Mouse (Mus musculus) liver, embryonic 15.5 days (tissue): ENCODE measurements around the gene Bsn. TPM values are rescaled to one million over a fixed set of nuclear protein-coding genes. Genes with fewer than 3 reads are reported as not detected.

Experiments
- ATAC-seq: fragments of 200-750 bp; cut with Nextera tagmentation; 2 replicates; pipeline ENCODE4 v1.8.0; 2017; ENCODE audit warnings: moderate number of reproducible peaks, mild to moderate bottlenecking, moderate library complexity; ENCODE audit not compliant: insufficient read depth
- H3K27ac ChIP-seq: fragments of 300-500 bp; sonication (generic); replicated peaks from 2 replicates; pipeline ENCODE4 v1.5.1; 2015; ENCODE audit warnings: mild to moderate bottlenecking, inconsistent platforms
- H3K27me3 ChIP-seq: fragments of 300-500 bp; sonication (generic); 2 replicates; pipeline ENCODE4 v1.6.1; 2015; ENCODE audit warnings: mild to moderate bottlenecking, inconsistent platforms
- H3K36me3 ChIP-seq: fragments of 300-500 bp; sonication (generic); replicated peaks from 2 replicates; pipeline ENCODE4 v1.6.1; 2015; ENCODE audit warnings: moderate library complexity, mild to moderate bottlenecking, inconsistent platforms
- H3K4me1 ChIP-seq: fragments of 300-500 bp; sonication (generic); replicated peaks from 2 replicates; pipeline ENCODE4 v1.6.1; 2015; ENCODE audit warnings: inconsistent platforms
- H3K4me2 ChIP-seq: fragments of 300-500 bp; sonication (generic); 2 replicates; pipeline ENCODE4 v1.6.1; 2015; ENCODE audit warnings: moderate library complexity, mild to moderate bottlenecking, inconsistent platforms
- H3K4me3 ChIP-seq: fragments of 300-500 bp; sonication (generic); replicated peaks from 2 replicates; pipeline ENCODE4 v1.5.1; 2015; ENCODE audit warnings: mild to moderate bottlenecking, inconsistent platforms
- H3K9ac ChIP-seq: fragments of 300-500 bp; sonication (generic); 2 replicates; pipeline ENCODE4 v1.6.1; 2015; ENCODE audit warnings: moderate library complexity, mild to moderate bottlenecking, inconsistent platforms
- H3K9me3 ChIP-seq: fragments of 300-500 bp; sonication (generic); replicated peaks from 2 replicates; pipeline ENCODE4 v1.6.1; 2016; ENCODE audit warnings: inconsistent platforms
- WGBS: fragments of 180-500 bp; shearing (Covaris S2); methylation state at CpG from one replicate; pipeline ENCODE4 v1.1.7; 2015; ENCODE audit warnings: mixed read lengths; ENCODE audit not compliant: insufficient replicate concordance; 5-methylcytosine and 5-hydroxymethylcytosine counted together
- polyA plus RNA-seq: library from polyadenylated mRNA; unstranded; fragments of >200 nt; fragmentation: Nextera tagmentation; extraction: Ambion mirVana; gene quantifications from 2 replicates; pipeline ENCODE4 v1.2.1, GENCODE M21; 2015

Bsn gene
- polyA plus RNA-seq, 1 experiment from 2014 or later, result 1.4 TPM

DNA sequence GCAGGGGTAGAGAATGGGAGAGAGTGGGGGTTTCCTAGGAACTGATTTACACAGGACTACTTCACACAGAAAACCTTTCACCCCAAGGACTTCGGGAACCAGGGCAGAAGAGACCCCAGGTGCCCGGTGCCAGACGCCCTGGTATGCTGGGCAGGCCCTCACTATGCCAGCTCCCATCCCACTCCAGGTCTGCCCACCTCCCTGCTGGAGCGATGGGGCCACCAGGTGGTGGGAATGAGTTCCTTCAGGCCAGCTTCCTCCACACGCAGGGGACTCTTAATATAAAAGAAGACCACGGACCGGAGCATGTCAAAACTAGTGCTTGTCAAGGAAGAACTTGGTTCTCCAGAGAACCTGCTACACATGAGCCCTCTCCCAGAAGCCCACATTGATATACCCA is 123.0 kb downstream of the Bsn start:
- Histone ChIP-seq H3K4me3 (no peak overlapping the region), H3K9me3 (no peaks in the 10 kb centered on the region), H3K27me3 (no peaks in the 10 kb centered on the region), H3K27ac (no peak overlapping the region), H3K4me2 (no peak overlapping the region), H3K9ac (no peak overlapping the region), H3K4me1 (peaks cover 35% of the 10 kb centered on the region), H3K36me3 (peaks cover 100% of the 10 kb centered on the region)
- WGBS, result 87% methylated on average over 7 of the region's 7 CpGs
- ATAC-seq, result no peak

DNA sequence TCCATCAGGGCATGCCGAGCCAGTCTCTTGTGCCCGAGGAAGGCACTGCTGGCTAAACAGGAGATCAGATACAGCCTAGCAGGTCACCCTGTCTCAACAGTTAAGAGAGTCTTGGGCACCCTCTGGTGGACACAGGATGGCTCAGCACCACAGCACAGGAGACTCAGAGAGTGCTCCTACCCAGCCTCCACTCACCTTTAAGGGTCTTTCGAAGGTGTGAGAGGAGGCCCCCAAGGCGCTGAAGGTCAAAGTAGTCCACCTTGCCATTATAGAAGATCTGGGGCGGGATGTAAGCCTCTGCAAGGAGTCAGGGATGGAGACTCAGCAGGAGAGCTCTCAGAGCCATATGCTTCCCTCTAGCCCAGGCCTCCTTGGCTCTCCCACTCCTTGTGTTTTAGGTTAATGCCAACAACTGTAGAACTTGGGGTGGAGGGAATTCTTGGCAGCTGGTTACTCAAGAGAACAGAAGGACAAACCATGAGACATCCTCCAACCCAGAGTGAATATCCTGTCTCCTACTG is 124.6 kb downstream of the Bsn start:
- no peaks in the 10 kb centered on the region for H3K9me3 ChIP-seq
- H3K36me3 ChIP-seq, result peaks cover 100% of the 10 kb centered on the region
- no peak overlapping the region for H3K9ac ChIP-seq
- ATAC-seq, result peak; percentile 42; the same call in 1 of the 2 replicates
- H3K27me3 ChIP-seq, result no peaks in the 10 kb centered on the region
- no peak overlapping the region for H3K4me3 ChIP-seq
- peaks cover 36% of the 10 kb centered on the region for H3K4me1 ChIP-seq
- WGBS, result 40% methylated on average over 5 of the region's 5 CpGs
- no peak overlapping the region for H3K4me2 ChIP-seq
- 0 out of 2 replicates have a peak overlapping the region, but pooled peaks have one; percentile 6 for H3K27ac ChIP-seq

DNA sequence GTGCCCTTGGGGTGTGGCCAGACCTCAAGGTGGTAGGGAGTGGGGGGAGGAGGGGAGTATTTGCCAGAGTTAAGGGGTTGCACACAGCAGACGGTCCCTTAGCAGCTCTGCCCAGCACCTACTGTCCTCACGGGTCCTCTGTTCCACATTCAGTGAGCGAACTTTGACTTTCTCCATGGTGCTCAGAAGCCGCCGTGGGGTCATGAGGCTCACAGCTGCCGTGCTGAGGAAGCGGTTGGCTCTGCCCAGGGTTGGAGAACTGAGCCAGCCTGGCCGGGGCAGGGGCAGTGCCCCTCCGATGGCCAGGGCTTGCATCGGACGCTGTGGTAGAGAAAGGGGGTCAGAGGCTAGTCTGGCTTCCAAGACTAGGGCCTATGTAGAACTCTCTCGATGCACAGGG is 126.8 kb downstream of the Bsn start:
- H3K9ac ChIP-seq, result no peak overlapping the region
- no peaks in the 10 kb centered on the region for H3K27me3 ChIP-seq
- H3K9me3 ChIP-seq, result no peaks in the 10 kb centered on the region
- H3K4me1 ChIP-seq, result peaks cover 33% of the 10 kb centered on the region
- H3K4me3 ChIP-seq, result no peak overlapping the region
- H3K36me3 ChIP-seq, result peaks cover 100% of the 10 kb centered on the region
- no peak for ATAC-seq
- H3K4me2 ChIP-seq, result no peak overlapping the region
- 79% methylated on average over 12 of the region's 12 CpGs for WGBS
- H3K27ac ChIP-seq, result no peak overlapping the region

DNA sequence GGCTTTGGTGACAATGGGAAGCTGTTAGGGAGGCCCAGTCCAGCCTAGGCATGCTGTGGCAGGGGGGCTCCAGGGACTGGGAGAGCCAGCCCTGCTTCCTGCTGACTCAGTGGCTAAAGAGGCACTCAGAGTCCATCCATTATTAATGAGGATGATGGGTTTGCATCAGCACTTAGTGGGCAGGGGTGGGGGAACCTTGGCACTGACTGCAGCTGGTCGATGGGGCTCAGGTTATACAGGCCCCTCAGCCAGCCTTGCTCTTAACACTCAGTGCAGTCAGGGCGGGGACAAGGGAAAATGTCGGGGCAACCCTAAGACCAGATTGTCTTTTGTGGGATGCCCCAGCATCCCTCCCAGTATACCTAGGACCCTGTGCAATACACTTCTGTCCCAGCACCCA is 128.0 kb downstream of the Bsn start:
- Histone ChIP-seq H3K27me3 (no peaks in the 10 kb centered on the region), H3K9me3 (no peaks in the 10 kb centered on the region), H3K4me2 (no peak overlapping the region), H3K4me3 (no peak overlapping the region), H3K27ac (no peak overlapping the region), H3K36me3 (peaks cover 100% of the 10 kb centered on the region), H3K9ac (no peak overlapping the region), H3K4me1 (peaks cover 25% of the 10 kb centered on the region)
- WGBS, result 89% methylated on average over 3 of the region's 3 CpGs
- ATAC-seq, result no peak

DNA sequence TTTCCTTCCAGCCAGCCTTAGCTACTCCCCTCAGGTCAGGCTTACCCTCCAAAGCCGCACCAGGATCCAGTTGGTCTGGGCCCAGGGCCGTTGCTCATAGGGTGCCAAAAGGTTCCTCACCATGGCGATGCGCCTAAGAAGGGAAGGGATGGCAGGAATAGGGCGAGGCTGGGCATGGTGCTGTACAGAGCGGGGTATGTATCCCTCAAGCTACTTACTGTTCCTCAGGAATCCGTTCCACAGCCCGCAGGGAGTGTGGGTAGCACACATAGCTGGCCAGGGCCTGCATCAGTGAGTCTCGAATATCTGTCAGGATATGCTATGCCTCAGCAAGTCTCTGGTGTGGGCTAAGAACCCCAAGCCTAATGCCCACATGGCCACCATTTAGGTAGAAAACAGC is 131.9 kb downstream of the Bsn start:
- WGBS, result 97% methylated on average over 9 of the region's 9 CpGs
- Histone ChIP-seq H3K9ac (no peak overlapping the region), H3K27ac (no peak overlapping the region), H3K27me3 (no peaks in the 10 kb centered on the region), H3K36me3 (peaks cover 100% of the 10 kb centered on the region), H3K9me3 (no peaks in the 10 kb centered on the region), H3K4me1 (peaks cover 34% of the 10 kb centered on the region), H3K4me2 (no peak overlapping the region), H3K4me3 (no peak overlapping the region)
- ATAC-seq, result no peak

DNA sequence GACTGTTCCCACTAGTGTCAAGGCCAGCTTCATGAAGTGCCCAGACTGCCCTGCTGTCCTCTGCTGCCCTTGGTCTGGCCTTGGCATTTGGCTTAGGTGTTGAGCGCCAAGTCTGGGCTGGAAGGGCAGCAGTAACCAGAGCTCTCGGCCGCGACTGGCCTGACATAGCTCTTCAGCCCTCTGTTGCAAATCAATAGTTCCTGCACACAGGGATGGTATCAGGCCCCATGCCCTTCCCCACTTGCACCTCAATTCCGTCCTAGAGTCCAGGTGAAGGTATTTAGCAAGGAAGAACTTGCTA is 133.0 kb downstream of the Bsn start:
- Histone ChIP-seq H3K9ac (no peak overlapping the region), H3K4me2 (no peak overlapping the region), H3K9me3 (no peaks in the 10 kb centered on the region), H3K4me3 (no peak overlapping the region), H3K4me1 (peaks cover 35% of the 10 kb centered on the region), H3K36me3 (peaks cover 100% of the 10 kb centered on the region), H3K27ac (no peak overlapping the region), H3K27me3 (no peaks in the 10 kb centered on the region)
- no peak for ATAC-seq
- WGBS, result 82% methylated on average over 5 of the region's 5 CpGs

DNA sequence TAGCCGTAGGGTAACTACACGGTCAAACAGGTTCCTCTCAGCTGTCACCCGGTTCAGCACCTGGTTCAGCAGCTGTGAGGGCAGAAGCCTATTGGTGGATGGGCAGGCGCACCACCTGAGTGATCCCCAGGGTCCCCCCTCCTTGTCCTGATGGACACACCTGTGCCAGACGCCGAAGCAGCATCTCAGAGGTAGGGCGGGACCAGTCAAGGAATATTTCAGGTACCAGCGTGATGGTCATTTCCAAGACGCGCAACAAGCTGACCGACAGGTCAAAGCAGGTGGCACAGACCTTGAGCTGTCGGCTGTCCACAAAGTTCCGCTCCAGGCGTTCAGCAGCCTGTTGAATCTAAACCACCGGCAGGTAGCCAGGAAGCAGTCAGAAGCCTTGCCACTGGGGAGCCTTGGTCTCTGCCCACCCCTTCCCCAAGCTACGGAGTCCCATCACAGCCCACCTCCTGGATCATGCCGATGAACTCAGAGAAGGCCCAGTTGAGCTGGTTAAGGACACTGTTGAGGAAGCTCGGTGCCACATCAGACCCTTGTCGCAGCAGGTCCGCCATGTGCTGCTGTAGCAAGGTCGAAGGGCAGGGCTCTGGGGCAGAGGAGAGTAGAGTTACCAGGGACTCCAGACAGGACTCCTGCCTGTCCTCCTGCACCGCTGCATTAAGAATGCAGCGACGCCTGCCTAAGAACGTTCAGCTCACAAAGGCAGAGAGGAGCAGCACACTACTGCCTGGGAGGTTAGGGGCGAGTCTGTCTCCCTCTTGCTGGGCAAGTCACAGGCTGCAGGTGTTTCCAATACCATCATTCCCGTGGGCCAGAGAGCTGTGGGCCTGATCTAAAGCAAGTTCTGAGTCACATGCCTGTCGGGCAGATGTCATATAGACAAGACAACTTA is 133.6 kb downstream of the Bsn start:
- Histone ChIP-seq H3K27me3 (no peaks in the 10 kb centered on the region), H3K4me2 (no peak overlapping the region), H3K4me1 (peaks cover 37% of the 10 kb centered on the region), H3K27ac (no peak overlapping the region), H3K4me3 (no peak overlapping the region), H3K9me3 (no peaks in the 10 kb centered on the region), H3K36me3 (peaks cover 100% of the 10 kb centered on the region), H3K9ac (no peak overlapping the region)
- WGBS, result 89% methylated on average over 28 of the region's 28 CpGs
- ATAC-seq, result no peak

DNA sequence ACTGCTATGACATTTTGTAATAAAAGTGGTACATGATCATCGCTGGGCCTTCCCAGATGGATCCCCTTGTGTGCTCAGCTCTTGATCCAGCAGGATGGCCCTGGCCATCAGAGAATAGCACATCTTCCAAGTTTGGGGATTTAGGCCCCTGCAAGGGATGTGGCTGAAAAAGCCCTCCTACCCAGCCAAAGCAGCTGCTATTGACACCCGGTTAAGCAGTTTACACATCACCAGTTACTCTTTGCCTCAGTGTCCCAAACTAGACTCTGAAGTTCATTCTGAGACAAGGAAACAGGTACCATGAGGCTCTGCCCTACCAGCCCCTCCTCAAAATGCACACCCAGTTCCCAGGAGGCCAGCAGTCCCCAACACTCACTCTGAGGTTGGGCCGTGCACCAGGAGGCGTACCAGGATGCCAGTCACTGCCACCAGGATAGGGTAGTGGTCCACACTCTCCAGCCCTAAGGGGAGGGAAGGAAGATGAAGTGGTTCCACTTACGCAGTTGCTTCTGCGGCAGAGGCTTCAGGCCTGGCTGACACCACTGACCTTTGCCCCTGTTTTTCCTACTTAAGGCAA is 134.4 kb downstream of the Bsn start:
- no peak overlapping the region for H3K4me3 ChIP-seq
- H3K27ac ChIP-seq, result no peak overlapping the region
- no peaks in the 10 kb centered on the region for H3K9me3 ChIP-seq
- no peak overlapping the region for H3K4me2 ChIP-seq
- no peak overlapping the region for H3K9ac ChIP-seq
- H3K27me3 ChIP-seq, result no peaks in the 10 kb centered on the region
- peaks cover 37% of the 10 kb centered on the region for H3K4me1 ChIP-seq
- H3K36me3 ChIP-seq, result peaks cover 100% of the 10 kb centered on the region
- WGBS, result 97% methylated on average over 6 of the region's 6 CpGs
- no peak for ATAC-seq

DNA sequence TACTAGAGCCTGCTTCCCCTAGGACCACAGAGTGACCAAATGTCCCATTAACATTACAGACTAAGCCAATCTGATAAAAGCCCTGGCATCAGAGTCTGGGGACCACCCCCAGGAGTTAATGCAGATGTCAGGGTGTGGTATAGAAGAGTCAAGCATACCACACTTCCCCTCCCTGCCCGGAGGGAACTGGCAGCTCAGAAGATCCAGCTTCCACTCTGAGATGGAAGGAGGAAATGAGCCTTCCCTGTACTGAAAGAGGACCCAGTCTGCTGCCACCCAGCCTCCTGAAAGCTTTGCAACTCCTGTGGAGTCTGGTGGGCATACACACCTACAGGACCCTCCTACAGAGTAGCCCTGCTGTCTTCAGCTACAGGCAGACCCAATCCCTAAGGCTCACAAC is 135.1 kb downstream of the Bsn start:
- WGBS, result 48% methylated on average over 1 of the region's 1 CpGs
- Histone ChIP-seq H3K9me3 (no peaks in the 10 kb centered on the region), H3K27ac (0 out of 2 replicates have a peak overlapping the region, but pooled peaks have one; percentile 11), H3K36me3 (peaks cover 100% of the 10 kb centered on the region), H3K4me2 (no peak overlapping the region), H3K4me3 (no peak overlapping the region), H3K27me3 (no peaks in the 10 kb centered on the region), H3K4me1 (peaks cover 42% of the 10 kb centered on the region), H3K9ac (no peak overlapping the region)
- no peak for ATAC-seq

DNA sequence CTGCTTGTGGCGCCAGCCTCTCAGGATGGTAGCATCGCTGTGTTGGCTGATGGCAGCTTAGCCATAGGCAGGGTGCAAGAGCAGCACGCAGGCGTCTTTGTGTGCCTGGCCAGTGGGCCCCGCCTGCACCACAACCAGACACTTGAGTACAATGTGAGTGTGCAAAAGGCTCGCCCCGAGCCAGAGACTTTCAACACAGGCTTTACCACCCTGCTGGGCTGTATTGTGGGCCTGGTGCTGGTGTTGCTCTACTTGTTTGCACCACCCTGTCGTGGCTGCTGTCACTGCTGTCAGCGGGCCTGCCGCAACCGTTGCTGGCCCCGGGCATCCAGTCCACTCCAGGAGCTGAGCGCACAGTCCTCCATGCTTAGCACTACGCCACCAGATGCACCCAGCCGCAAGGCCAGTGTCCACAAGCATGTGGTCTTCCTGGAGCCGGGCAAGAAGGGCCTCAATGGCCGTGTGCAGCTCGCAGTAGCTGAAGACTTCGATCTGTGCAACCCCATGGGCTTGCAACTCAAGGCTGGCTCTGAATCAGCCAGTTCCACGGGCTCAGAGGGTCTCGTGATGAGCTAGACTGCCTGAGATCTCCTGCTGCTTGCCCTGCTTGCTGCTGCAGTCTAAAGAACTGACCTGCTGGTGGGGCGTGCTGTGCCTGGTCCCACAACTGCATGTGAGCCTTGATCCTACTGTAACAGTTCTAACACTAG is 135.7 kb downstream of the Bsn start:
- no peaks in the 10 kb centered on the region for H3K9me3 ChIP-seq
- H3K36me3 ChIP-seq, result peaks cover 98% of the 10 kb centered on the region
- no peak overlapping the region for H3K4me2 ChIP-seq
- H3K4me1 ChIP-seq, result peaks cover 48% of the 10 kb centered on the region
- no peak overlapping the region for H3K4me3 ChIP-seq
- no peaks in the 10 kb centered on the region for H3K27me3 ChIP-seq
- H3K27ac ChIP-seq, result no peak overlapping the region
- 88% methylated on average over 22 of the region's 22 CpGs for WGBS
- ATAC-seq, result no peak
- no peak overlapping the region for H3K9ac ChIP-seq

DNA sequence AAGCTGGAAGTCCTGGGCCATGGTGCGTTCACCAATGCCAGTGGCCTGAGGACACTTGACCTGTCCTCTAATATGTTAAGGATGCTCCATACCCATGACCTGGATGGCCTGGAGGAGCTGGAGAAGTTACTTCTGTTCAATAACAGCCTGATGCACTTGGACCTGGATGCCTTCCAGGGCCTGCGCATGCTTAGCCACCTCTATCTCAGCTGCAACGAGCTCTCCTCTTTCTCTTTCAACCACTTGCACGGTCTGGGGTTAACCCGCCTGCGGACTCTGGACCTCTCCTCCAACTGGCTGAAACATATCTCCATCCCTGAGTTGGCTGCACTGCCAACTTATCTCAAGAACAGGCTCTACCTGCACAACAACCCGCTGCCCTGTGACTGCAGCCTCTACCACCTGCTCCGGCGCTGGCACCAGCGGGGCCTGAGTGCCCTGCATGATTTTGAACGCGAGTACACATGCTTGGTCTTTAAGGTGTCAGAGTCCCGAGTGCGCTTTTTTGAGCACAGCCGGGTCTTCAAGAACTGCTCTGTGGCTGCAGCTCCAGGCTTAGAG is 136.4 kb downstream of the Bsn start:
- no peak overlapping the region for H3K27ac ChIP-seq
- H3K9me3 ChIP-seq, result no peaks in the 10 kb centered on the region
- 0 out of 2 replicates have a peak overlapping the region, but pooled peaks have one; percentile 56 for H3K4me2 ChIP-seq
- H3K9ac ChIP-seq, result no peak overlapping the region
- 91% methylated on average over 15 of the region's 15 CpGs for WGBS
- peaks cover 50% of the 10 kb centered on the region for H3K4me1 ChIP-seq
- ATAC-seq, result no peak
- H3K27me3 ChIP-seq, result no peaks in the 10 kb centered on the region
- no peak overlapping the region for H3K4me3 ChIP-seq
- H3K36me3 ChIP-seq, result peaks cover 91% of the 10 kb centered on the region
